Mouse (Mus musculus) neutrophil, adult 59 days (primary cell): ENCODE data around the gene Cep164. TPM values are rescaled to one million over a fixed set of nuclear protein-coding genes. Genes with fewer than 3 reads are reported as not detected.

Experiments used
- total RNA-seq, 2 experiments: library from RNA; stranded (reverse); gene quantifications; 1 replicate in 1 of 2; 2 replicates in 1 of 2; pipeline ENCODE4 v1.2.4; 2023

The Cep164 gene
- total RNA-seq, result 10 to 100 TPM; 22.8 to 27.1 TPM

GRCm38 (mm10) chr9:45828291-45828963, at the start of gene Cep164:
Gene Cep164, minus strand, starts transcription at chr9:45828691.

GRCm38 (mm10) chr9:45838434-45839138, 10.1 kb upstream of the Cep164 start, which contains the start of gene Bace1:
Gene Bace1, plus strand, starts transcription at chr9:45838580.

Other genes starting within 250 kb of the Cep164 start
- gene Bace1, start 9.9 kb upstream of the Cep164 start, total RNA-seq, result 10 to 100 TPM; 10.9 to 12.5 TPM
- 10 to 100 TPM; 59.9 to 64.2 TPM for gene Pcsk7, start 77.8 kb upstream of the Cep164 start, total RNA-seq
- 10 to 100 TPM; 28.4 to 33.3 TPM for gene Rnf214, start 78.2 kb upstream of the Cep164 start, total RNA-seq
- under 1 TPM; 0.31 to 0.58 TPM for gene Tagln, start 107.4 kb upstream of the Cep164 start, total RNA-seq
- 100 to 1,000 TPM; 229 to 241 TPM for gene Sidt2, start 126.6 kb upstream of the Cep164 start, total RNA-seq
- 10 to 100 TPM; 46.4 to 51.3 TPM for gene Pafah1b2, start 184.0 kb upstream of the Cep164 start, total RNA-seq
- gene Sik3, start 184.1 kb upstream of the Cep164 start, total RNA-seq, result 10 to 100 TPM; 54.3 to 55.2 TPM